Mouse (Mus musculus): ENCODE results near the gene Epha5.
A peak's percentile ranks its signal among the peaks of the same experiment; 100 is the strongest.

The Epha5 gene

DNA sequence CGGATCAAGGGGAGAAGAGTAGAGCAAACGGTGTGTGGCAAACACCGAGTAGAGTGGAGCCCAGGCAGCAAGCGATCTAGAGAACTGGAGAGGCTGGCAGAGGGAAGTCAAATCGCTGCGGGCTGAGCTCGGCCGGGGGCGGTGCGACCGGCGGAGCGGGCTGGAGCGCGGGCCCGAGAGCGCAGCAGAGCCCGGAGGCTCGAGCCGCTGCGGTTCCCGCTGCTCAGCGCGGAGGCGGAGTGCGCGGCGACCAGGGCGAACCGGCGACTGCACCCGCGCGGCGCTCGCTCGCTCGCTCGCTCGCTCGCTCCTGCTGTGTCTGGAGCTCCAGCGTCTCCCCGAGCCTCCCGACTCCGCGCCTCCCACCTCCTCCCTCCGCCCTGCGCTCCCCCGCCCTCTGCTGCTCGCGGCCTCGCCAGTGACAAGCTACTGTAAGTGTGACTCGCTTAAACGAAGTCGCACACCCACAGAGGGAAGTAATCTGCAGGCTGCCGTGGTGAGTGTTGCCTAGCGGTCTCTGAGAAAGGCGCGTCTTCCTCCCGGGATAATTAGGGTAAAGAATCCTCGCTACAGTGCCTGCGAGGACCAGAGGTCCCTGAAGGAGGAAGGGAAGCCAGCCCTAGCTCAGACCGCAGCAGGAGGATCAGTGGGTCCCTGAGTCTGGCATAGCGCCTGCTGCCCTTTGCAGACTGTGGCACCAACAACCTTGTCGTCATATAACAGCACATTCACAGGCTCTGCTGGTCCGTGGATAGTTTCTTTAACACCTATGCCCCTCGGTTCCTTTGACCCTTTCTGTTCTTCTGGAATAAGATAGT, at the start of gene Epha5:
Gene Epha5 (minus strand): TSS at position 321 of the 818 bp plus-strand sequence.
- peak; percentile 89 for DNase-seq

DNA sequence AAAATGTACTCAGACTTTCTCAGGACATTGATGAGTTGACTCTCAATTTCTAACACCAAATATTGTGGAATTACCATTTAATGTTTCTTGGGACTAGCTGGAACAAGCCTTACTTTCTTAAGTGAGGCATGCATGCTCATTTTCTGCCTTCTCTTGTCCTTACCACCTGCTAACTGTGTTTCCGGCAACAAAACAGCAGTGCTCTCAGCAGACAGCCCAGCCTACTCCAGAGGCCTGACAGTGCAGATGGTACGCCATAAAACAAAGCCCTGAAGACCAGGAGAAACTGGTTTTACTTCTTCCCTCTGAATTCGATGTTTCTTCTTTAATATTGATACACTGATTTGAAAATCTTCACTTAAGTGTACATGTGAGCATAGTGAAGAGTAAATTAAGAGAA, 39.0 kb upstream of the Epha5 start:
- no peak for DNase-seq

DNA sequence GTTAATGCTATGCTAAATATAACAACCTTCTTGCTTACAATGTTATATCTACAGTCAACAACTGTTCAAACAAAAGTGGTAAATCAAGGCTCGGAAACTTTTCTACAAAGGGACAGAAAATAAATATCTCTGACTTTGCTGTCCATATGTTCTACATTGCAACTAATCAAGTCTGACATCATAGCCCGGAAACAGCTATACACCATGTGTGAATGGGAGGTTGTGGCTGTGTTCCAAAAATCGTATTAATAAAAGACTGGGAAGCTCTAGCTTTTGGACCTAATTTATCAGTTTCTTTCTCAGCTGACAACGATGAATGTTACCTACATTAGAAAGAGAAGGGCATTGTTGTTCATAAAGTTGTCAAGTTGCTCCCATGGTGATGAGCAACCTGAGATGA, 37.5 kb upstream of the Epha5 start:
- DNase-seq, result no peak

DNA sequence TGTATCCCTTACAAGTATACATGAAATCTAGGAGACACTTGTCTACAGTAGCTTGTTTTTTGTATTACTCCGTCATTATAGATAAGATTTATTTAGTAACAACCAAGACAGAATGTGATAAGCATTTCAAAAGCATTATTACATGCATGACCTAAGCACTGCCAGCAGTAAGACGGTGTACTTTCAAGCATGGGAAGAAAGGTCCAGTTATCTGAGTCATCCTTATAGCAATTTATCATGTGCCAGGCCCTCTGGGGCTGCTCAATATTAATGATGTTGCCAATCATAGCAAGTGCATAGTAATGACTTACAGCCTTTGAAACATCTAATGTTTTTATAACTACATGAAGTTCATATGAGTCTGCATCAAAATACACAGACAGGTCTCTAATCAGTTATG, 36.7 kb upstream of the Epha5 start:
- no peak for DNase-seq

DNA sequence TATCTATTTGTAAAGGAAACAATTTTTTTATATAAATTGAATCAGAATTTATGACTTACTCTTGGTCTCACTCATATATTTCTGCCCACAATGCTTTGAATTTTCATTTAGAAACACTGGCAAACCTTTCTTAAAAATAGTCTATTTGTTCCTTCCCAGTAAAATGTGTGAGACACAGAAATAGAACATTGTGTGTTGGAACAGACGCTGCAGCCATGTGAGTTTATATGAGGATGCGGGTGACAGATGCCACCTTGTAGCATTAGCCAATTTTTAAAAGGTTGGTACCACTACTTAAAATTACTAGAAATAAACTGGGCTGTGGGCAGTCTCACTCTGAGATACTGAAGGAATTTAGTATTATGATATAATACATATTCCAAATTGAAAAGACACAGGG, 23.1 kb upstream of the Epha5 start:
- no peak for DNase-seq

DNA sequence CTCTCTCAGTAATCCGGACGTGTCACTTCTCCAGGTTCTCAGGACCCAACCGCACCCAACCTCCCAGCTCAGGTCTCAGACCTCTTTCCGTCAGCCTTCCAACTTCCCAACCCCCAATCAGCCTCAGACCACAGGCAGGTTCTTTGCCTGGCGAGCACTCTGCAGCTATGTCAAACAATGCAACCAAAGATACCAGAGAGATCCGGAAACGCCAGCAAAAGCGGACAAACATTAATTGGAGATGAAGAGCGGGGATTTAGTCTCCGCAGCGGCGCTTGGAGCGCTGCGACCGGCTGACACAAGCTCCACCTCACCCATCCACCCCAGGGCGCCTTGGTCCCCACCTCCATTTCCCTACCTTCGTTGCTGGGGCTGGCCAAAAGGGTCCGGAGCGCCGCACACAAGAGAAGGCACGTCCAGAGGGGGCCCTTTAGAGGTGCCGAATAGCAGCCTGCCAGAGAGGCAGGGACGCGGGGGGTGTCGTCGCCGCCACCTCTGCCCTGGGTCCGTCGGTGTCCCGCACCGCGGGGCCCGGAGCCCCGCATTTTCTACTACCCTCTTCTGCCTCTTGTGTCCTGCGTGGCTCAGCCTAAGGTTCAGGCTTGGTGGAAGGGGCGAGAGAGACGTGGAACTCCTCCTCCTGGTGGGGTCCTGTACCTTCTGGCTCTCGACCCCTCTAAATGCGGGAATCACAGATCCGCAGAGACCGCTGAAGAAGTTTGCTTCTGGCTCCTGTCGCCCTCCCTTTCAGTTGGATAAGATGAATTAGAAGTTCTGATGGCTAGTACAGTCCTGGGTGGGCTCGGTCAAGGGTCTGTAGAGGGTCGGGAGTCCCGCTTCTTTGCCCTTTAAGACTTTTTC, 991 bp downstream of the Epha5 start:
- peak; percentile 65 for DNase-seq

DNA sequence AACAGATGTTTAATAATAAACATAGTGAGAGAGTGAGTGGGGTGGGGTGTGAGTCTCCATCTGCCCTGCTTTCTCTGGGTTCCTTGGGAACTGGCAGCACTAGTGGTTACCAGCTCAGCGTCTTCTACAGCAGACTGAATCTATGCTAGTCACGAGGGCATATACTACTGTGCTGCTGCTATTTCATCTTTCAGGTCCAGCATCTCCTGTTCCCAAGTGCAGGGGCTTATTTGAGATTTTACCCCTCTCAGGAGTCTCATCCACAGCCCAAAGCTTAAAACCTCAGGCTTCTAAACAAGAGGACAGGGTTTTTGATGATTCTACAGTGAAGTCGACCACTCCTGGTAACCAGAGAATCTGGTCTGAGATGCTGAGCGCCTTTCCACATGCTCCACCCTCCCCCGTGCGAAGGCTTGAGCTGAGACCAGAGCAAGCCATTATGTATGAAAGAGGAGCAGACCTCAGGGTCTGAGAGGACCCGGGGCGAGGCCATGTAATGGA, 2.2 kb downstream of the Epha5 start:
- DNase-seq, result peak; percentile 68

DNA sequence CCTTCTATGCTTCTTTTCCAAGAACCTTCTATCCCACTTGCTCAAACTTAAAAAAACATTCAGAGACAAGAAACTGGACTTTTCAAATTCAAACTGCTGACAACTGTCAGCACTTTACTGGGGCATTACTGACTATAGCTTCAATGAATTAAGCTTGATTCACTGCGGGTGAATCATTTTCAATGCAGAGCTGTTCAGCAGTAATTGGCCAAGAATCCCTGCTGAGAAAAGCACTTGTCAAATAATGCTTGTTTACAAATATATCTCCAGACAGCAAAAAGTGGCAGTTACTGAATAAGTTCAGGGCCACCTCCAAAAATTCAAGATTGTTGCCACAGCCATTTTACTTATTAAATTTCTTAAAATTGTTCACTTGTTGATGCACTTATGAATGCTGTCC, 4.2 kb downstream of the Epha5 start:
- no peak for DNase-seq

DNA sequence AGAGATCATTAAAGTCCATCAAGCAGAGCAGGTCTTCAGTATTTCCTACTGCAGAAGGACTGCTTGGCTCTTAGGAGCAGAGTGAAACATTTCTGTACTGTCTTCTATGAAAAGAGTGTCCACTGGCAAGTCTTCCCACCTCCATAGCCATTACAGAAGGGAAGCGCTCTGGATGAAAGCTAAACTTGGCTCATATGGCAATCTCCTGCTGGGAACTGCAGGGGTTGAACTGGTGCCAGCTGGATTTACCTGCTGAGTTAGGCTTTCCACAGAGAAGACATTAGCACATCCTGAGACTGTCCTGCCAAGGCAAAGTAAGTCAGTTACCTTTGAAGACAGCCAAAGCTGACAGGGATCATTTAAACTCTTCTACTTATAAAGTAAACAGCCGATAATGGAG, 8.8 kb downstream of the Epha5 start:
- no peak for DNase-seq

DNA sequence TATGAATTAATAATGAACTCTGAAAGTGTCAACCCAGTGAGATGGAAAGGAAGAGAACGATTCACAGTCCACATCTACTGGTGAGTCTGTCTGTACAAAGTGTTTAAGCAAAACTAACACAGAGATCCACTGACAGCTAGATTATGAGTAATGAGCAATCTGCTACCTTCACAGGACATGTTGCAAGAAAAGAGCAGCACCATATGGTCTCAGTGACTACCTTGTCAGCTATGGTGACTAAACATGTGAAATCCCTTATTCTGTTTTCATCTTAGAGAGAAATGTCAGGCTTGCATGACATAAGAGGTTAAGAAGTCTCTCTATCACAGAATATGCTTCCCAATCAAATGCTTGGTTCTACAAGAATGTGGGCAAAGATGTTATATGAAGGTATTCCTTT, 20.1 kb downstream of the Epha5 start:
- DNase-seq, result no peak

DNA sequence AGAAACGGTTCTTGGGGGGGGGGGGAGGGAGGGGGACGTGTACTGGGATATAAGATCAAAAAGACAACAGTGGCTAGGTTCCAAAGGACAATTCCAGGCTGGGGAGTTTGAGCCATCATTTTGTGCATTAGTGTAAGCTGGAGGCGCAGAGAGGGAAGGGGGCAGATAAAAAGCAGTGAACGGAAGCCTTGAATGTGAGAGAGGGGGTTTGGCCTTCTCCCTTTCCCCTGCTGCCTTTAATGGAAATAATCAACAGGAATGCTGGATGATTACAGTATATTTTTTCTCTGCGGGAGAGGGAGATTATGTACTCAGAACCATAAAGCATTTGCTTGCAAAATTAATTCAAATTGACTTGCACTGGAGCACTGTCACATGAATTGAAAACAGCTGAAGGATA, 51.8 kb downstream of the Epha5 start:
- DNase-seq, result no peak

DNA sequence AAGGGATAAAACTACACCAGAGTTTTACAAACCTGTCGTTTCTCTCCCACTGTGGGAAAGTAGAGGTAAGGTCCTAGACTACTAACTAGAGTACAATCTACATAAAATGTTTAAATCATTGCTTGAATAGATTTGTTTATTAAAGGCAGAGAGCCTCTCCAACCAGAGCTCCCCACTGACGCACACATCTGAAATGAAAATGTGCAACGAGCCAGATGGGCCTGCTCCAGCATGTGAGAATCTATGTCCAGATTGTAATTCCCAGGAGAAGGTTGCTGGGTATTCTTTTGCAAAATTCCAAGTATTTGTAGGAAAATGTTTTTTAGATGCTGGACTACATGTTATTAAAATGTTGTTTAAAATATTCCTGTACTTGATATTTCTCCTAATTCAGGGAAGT, 57.8 kb downstream of the Epha5 start:
- no peak for DNase-seq

DNA sequence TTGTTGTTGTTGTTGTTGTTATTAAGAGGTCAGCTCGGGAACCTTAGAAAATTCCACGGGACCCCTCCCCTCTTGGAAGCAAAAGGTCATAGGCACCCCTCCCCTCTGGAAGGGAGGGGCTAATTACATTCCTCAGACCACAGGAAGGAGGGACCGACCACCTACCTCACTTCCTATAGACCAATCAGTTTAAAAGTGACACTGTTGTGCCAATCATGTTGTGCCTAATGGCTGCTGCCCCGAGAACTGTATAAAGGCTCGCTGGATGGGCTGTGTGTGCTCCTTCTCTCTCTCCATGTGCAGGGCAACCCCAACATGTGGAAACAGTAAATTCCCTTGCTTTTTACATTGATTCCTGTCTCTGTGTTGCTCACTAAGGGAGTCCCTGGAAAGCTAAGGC, 64.1 kb downstream of the Epha5 start:
- DNase-seq, result no peak

DNA sequence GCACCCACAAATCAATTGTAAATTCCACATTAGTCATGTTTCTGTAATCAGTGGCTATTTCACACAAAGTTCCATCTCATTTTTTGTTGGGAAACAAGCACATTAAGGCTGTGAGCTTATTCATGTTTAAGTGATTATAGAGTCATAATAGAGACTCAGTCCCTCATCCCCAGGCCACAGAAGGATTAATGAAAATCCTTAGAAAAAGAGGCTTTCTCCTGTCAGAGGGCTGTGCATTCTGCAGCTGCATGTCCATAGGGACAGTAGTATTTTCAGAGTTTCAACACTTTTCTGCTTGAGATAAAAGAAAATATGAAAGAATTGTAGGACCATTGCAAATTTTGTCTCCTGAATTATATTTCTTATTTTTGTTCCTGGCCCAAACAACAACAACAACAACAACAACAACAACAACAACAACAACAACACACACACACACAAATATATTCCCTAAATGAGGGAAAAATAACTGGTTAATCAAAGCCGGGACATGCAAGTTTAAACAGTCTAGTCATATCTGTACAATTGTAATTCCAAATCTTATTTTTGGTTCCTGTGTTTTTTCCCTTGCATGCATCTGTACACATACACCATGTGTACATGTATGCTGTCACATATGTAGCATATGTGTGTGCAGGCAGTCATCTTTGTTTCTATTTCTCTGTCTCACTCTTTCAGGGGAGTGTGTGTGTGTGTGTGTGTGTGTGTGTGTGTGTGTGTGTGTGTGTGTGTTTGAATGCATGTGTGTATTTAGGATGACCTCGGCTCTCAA, 70.3 kb downstream of the Epha5 start:
- DNase-seq, result no peak

DNA sequence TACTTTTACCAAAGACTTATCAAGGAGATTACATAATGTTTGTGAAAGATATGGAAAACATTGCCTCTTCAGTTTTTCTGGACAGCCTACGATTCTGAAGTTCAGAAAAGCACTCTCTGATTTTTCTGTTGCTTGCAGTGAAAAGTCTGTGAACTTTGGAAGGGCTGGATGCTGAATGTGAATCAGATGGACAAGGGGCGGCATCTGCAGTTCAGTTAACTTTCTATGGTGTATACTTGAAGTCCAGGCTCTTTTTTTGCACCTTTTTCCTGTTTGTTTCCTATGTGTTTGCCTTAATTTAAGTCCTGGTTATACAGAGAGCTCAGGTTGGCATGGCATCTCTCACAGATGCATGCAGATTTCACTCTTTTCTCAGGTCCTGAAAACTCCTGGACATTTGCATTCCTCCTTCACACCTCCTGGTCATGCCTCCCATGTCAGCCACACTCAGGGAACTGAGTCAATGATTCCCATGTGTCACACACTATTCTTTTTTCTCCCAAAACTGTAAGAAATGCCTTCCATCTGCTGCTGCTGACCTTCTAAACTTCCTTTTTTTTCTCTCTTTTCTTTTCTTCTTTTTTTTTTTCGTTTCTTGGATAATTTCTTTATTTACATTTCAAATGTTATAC, 81.2 kb downstream of the Epha5 start:
- DNase-seq, result no peak

DNA sequence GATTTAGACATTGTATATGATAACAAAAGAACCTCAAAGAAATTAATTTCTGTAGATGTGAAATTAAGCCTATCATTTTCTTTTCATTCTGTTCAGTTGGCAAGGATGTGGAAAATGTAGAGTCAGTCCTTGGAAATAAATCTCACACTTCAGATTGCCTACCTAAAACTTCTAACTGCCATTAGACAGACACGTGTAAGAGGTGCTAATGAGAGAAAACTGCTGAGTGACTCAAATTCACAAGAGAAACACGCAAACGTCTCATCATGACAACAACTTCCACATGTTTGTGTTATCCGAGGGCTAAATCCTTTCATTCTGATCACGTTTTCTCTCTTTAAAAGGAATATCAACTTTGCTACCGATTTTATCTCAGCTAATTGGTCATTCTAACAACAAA, 82.7 kb downstream of the Epha5 start:
- DNase-seq, result no peak

DNA sequence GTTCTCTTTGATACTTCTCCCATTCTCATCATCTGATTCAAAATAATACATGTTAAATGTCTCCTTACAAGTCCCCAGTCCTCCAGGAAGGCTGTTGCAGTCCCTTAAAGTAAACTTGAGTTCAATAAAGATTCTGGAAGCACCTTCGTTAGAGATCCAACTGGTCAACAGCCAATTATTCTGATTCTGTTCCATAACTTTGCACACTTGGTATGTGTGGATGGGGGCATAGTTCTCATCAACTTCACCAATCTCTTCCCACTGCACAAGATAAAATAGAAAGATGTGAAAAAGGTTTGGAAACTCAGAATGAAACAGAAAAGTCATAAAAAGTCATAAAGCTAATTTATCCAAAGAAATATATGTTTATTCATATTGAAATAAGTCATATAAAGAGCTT, 85.6 kb downstream of the Epha5 start:
- DNase-seq, result no peak

DNA sequence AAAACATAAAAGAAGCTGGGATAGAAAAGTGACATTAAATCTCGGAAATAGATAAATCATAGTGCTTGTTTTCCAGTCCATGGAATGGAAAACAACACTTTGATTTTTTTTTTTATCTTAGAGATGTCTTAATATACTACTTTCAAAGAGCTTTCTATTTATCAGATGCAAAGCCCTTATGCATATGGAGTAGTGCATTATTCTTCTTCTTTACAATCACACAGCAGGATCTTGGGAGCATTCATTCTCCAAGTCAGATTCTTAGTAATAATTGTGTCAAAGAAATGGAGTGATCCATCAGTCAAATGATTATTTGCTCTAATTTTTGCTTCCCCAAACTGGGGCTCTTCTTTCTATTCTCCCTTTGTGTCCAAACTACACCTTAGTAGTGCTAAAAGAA, 96.6 kb downstream of the Epha5 start:
- no peak for DNase-seq

DNA sequence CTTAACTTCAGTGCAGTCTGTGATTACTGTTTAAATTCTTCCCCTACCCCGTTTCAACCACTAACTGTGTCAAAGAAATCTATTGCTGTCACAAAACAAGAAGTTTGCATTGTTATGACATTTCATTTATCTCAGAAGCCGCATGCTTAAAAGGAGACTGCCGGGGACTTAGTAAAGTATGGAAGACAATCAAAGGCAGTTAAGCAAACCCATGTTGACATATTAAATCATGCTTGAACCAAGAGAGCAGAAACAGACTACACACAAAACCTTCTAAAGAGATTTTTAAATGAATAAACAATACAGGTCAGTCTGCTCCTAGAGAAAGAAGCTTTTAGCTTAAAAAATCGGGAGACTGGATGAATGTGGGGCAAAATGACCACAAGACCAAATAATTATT, 97.0 kb downstream of the Epha5 start:
- DNase-seq, result no peak

DNA sequence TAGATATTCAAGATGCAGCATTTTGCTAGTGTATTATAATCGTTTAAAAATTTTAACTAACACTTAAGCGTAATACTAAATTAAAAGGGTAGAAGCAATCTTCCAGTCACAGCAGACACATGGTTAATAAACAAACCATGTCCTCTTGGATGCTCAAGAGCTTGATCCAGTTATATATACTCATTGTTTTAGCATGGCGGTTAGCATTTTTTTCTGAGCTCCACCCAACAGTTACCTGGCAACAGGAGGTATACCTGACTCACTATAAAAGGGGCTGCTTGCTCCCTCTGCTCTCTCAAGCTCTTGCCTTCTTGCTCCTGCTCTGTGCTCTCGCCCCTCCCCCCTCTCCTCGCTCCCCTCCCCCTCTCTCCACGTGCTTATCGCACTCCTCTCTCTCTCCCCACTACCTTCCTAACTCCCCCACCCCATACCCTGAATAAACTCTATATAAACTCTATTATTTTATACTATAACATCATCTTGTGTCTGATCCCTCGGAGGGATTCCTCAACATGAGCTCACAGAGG, 98.3 kb downstream of the Epha5 start:
- DNase-seq, result no peak

DNA sequence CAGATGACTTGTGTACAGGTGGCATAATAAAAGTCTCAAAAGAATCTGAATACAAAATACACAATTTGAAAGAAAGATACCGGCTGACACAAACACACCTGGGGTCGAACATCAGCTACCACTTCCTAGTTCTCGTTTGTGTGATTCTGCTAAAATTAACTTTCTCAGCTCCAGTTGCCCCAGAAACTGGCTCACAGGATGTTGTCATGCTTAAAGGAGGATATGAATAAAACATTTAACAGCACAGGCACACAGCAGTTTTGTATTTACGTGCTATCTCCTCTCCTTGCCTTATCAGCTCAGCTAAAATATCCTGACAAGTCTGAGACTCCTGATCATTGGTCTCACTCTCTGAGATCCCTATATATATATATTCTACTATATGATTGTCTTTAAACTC, 99.3 kb downstream of the Epha5 start:
- no peak for DNase-seq

DNA sequence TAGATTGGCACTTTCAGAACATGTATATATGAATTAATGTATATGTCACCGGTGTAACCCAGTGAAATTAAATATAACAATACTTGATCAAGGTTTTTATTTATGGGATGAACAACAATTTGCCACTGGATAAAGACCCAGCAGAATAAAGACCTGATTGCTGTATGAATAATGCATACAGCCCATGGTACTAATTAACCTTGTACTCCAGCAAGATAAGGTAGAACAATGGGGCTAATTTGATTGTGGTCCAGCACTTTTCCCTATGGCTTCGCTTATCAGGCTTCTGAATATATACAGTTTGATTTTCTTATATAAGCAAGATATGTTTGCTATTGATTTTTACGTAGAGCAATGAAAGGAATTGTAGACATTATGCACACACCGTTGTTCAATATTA, 103.6 kb downstream of the Epha5 start:
- DNase-seq, result no peak

All from right cerebral cortex, postnatal 25 days (tissue).